Mouse (Mus musculus) forebrain, embryonic 11.5 days (tissue): ENCODE data around the gene Cenpn. TPM values are rescaled to one million over a fixed set of nuclear protein-coding genes. Genes with fewer than 3 reads are reported as not detected.

Experiments
- ATAC-seq: fragments of 200-750 bp; cut with Nextera tagmentation; replicated peaks from 2 replicates; pipeline ENCODE4 v1.8.0; 2017; ENCODE audit warnings: moderate TSS enrichment; ENCODE audit not compliant: low FRiP score
- DNase-seq: peaks from one replicate; pipeline ENCODE4 v3.0.0-alpha.2; 2017; ENCODE audit warnings: low spot score
- H3K27ac ChIP-seq: fragments of 300-500 bp; sonication (generic); 2 replicates; pipeline ENCODE4 v1.5.1; 2014; ENCODE audit warnings: low read depth, low read length
- H3K27me3 ChIP-seq: fragments of 300-500 bp; sonication (generic); 2 replicates; pipeline ENCODE4 v1.6.1; 2014; ENCODE audit warnings: mild to moderate bottlenecking, low read length, mixed read lengths; ENCODE audit not compliant: control insufficient read depth, insufficient read depth
- H3K36me3 ChIP-seq: fragments of 300-500 bp; sonication (generic); 2 replicates; pipeline ENCODE4 v1.6.1; 2014; ENCODE audit warnings: mild to moderate bottlenecking, low read length, moderate library complexity, mixed read lengths; ENCODE audit not compliant: control insufficient read depth, insufficient read depth
- H3K4me1 ChIP-seq: fragments of 300-500 bp; sonication (generic); replicated peaks from 2 replicates; pipeline ENCODE4 v1.6.1; 2014; ENCODE audit warnings: low read length, mixed read lengths; ENCODE audit not compliant: control insufficient read depth, insufficient read depth
- H3K4me2 ChIP-seq: fragments of 300-500 bp; sonication (generic); 2 replicates; pipeline ENCODE4 v1.6.1; 2014; ENCODE audit warnings: low read depth, mild to moderate bottlenecking, low read length, moderate library complexity, mixed read lengths; ENCODE audit not compliant: severe bottlenecking
- H3K4me3 ChIP-seq: fragments of 300-500 bp; sonication (generic); 2 replicates; pipeline ENCODE4 v1.5.1; 2014; ENCODE audit warnings: low read depth, low read length
- H3K9ac ChIP-seq: fragments of 300-500 bp; sonication (generic); 2 replicates; pipeline ENCODE4 v1.6.1; 2014; ENCODE audit warnings: low read length
- H3K9me3 ChIP-seq: fragments of 300-500 bp; sonication (generic); 2 replicates; pipeline ENCODE4 v1.6.1; 2016; ENCODE audit warnings: low read length, mixed read lengths; ENCODE audit not compliant: control insufficient read depth
- WGBS: fragments of 180-500 bp; shearing (Covaris S2); extraction: QIAGEN DNeasy Blood & Tissue Kit; methylation state at CpG from one replicate; pipeline ENCODE4 v1.1.7; 2014; 5-methylcytosine and 5-hydroxymethylcytosine counted together
- polyA plus RNA-seq: library from polyadenylated mRNA; unstranded; fragments of >200 nt; fragmentation: Nextera tagmentation; extraction: Ambion mirVana; gene quantifications from 2 replicates; pipeline ENCODE4 v1.2.1, GENCODE M21; 2014

Cenpn gene
- polyA plus RNA-seq, 1 experiment from 2014 or later = 59.5 TPM

DNA sequence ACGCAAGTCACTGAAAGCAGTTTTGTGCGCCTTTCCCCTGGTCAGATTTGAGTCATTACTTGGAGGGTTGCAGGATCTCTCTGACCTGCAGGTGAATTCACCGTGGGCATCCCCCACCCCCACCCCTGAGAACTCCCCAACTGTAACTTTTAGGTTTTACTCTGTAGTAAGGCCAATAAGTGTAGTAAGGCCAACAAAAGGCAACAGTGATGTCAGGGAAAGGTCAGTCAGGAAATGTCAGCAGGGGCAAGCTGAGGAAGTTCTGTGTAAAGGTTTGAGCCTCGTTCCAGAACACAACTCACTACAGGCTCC, 22.8 kb downstream of the Cenpn start:
- peak overlapping the region; percentile 85 for H3K9ac ChIP-seq
- DNase-seq (no peak), ATAC-seq (no peak)
- no peaks in the 10 kb centered on the region for H3K9me3 ChIP-seq
- 21% methylated on average over 4 of the region's 4 CpGs for WGBS
- H3K27me3 ChIP-seq = no peaks in the 10 kb centered on the region
- no peaks in the 10 kb centered on the region for H3K36me3 ChIP-seq
- H3K4me2 ChIP-seq = peak overlapping the region; percentile 97
- peak overlapping the region; percentile 94 for H3K4me3 ChIP-seq
- H3K4me1 ChIP-seq = peaks cover 9% of the 10 kb centered on the region
- no peak overlapping the region for H3K27ac ChIP-seq

DNA sequence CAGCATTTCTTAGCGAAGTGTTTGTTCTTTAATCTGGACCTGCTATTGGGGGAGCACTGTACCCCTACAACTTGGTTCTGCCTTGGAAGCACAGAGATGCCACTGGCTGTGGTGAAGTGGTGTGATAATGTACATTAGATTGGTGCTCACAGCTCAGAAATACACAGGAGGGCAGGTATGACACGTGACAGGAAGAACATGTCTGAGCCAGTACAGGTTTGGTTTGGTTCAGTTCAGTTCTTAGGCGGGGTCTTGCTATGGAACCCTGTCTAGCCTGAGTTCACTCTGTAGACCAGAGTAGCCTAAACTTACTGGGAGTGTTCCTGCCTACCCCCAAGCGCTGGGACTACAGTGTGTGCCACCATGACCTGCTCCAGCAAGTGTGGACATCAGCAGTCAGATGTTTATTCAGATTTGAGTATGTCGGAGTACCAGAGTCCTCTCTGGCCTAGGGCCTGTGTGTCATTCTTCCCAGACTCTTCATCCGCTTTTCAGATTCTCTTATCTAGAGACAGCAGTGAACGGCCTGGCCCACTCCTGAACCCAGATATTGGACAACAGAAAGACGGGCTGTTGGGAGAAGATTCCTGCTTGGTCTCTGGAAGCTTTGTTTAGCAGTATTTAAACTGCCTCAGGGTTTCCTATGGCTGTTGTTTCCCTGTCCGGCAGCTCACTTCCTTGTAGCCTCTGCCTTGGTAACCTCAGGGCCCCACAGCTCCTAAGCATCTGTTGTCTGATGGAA, 23.8 kb downstream of the Cenpn start:
- 91% methylated on average over 9 of the region's 9 CpGs for WGBS
- H3K36me3 ChIP-seq = no peaks in the 10 kb centered on the region
- no peak overlapping the region for H3K27ac ChIP-seq
- H3K4me2 ChIP-seq = no peak overlapping the region
- H3K9me3 ChIP-seq = no peaks in the 10 kb centered on the region
- H3K27me3 ChIP-seq = no peaks in the 10 kb centered on the region
- peaks cover 9% of the 10 kb centered on the region for H3K4me1 ChIP-seq
- no peak overlapping the region for H3K4me3 ChIP-seq
- DNase-seq (no peak), ATAC-seq (no peak)
- H3K9ac ChIP-seq = no peak overlapping the region

DNA sequence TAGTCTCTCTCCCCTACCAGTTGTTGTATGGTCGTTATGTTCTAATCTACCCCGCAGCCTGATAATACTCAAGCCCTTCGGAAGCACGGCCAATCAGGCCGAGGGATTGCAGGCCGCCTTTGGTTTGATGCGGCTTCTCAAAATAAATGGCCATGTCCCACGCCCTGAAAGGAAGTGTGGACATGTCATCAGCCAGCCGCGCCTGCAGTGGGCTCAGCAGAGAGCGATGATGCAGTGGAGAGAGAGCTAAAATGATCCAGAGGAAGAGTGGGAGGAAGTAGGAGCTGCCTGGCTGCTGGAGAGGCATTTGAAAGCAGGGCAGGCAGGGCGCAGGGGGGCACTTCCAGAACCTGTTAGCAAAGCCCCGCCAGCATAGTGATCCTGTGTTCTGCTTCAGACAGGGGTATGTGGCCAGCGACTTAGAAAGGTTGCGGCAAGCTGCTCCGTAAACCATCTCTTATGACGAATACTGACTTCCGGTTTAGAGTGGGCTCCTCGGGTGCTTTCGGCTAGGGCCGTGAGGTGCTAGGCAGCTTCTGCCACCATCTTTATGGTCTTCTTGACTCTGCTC, 24.8 kb downstream of the Cenpn start:
- Histone ChIP-seq H3K27ac (no peak overlapping the region), H3K4me2 (no peak overlapping the region), H3K27me3 (no peaks in the 10 kb centered on the region), H3K9ac (no peak overlapping the region), H3K4me1 (peaks cover 9% of the 10 kb centered on the region), H3K36me3 (no peaks in the 10 kb centered on the region), H3K9me3 (no peaks in the 10 kb centered on the region), H3K4me3 (no peak overlapping the region)
- 87% methylated on average over 21 of the region's 21 CpGs for WGBS
- DNase-seq (no peak), ATAC-seq (no peak)

DNA sequence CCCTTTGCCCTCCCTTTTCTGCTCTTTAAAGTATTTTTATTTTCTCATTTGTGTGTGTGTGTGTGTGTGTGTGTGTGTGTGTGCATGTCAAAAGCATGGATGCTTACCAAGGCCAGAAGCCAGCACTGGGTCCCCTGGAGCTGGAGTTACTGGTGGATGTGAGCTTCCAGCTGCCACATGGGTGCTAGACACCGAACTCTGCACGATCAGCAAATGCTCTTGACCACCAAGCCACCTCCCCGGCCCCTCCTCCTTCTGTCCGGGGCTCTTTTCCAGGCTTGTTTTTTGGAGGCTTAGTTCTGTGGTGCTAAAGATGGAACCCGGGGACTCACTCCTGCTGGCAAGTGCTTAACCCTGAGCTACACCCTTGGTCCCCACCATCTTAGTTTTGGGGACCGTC, 25.3 kb downstream of the Cenpn start:
- H3K27ac ChIP-seq = no peak overlapping the region
- ATAC-seq (no peak), DNase-seq (no peak)
- H3K4me2 ChIP-seq = no peak overlapping the region
- no peaks in the 10 kb centered on the region for H3K27me3 ChIP-seq
- WGBS = 89% methylated on average over 6 of the region's 6 CpGs
- H3K4me1 ChIP-seq = peaks cover 9% of the 10 kb centered on the region
- no peaks in the 10 kb centered on the region for H3K9me3 ChIP-seq
- H3K36me3 ChIP-seq = no peaks in the 10 kb centered on the region
- H3K4me3 ChIP-seq = no peak overlapping the region
- no peak overlapping the region for H3K9ac ChIP-seq

DNA sequence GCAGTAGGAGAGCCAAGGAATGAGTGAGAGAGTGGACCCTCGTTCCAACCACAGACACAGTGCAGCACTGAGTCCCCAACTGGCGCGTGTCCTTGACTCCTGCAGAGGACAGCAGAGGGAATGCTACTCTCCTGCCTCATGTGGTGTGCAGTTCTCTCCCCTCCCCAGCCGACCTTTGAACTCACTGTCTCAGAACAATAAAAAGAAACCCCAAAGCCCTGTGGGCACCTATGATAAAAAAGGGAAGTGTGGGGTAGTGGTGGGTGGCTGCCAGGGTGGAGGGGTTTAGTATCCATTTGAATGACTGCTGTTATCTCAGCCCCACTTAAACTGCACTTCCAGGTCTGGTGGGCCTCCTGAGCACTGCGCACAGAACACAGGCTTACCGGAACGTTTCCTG, 26.1 kb downstream of the Cenpn start:
- H3K4me2 ChIP-seq = no peak overlapping the region
- 91% methylated on average over 7 of the region's 7 CpGs for WGBS
- H3K27me3 ChIP-seq = no peaks in the 10 kb centered on the region
- H3K4me3 ChIP-seq = no peak overlapping the region
- no peaks in the 10 kb centered on the region for H3K36me3 ChIP-seq
- no peak overlapping the region for H3K9ac ChIP-seq
- no peak for DNase-seq
- ATAC-seq = no peak
- H3K27ac ChIP-seq = no peak overlapping the region
- no peaks in the 10 kb centered on the region for H3K9me3 ChIP-seq
- H3K4me1 ChIP-seq = peaks cover 9% of the 10 kb centered on the region

DNA sequence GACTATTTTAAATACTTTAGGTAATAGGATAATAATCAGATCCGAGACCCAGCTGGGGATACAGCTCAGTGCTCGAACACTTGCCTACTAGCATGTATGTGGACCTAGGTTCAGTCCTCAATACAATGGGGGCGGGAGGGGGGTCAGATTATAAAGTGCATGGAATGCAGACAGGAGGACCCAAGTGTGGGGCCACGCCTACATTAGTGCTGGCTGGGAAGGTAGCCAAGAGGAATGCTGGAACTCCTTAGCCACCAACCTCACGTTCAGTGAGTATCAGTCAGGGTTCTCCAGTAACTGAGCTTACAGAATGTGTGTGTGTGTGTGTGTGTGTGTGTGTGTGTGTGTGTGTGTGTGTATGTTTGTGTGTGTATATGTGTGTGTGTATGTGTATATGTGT, 29.8 kb downstream of the Cenpn start:
- Histone ChIP-seq H3K27ac (no peak overlapping the region), H3K27me3 (no peaks in the 10 kb centered on the region), H3K9me3 (no peaks in the 10 kb centered on the region), H3K36me3 (no peaks in the 10 kb centered on the region; the same call in 1 of the 2 replicates), H3K4me1 (no peaks in the 10 kb centered on the region), H3K9ac (no peak overlapping the region), H3K4me3 (no peak overlapping the region), H3K4me2 (no peak overlapping the region)
- DNase-seq = no peak
- WGBS = 80% methylated on average over 5 of the region's 5 CpGs
- ATAC-seq = no peak

DNA sequence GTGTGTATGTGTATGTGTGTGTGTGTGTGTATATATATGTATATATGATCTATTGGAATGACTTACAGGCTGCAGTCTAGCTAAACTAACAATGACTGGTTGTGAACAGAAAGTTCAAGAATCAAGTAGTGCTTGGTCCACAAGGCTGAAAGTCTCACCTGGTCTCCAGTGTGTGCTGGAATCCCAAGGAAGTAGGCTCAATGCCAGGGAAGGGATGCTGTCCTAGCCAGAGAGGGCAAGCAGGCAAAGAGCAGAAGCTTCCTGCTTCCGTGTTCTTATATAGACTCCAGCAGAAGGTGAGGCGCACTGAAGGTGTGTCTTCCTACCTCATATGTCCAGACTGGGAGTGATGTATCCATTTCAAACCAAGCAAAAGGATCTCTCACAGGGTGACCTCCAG, 30.2 kb downstream of the Cenpn start:
- no peak overlapping the region for H3K4me3 ChIP-seq
- WGBS = 91% methylated on average over 2 of the region's 2 CpGs
- no peaks in the 10 kb centered on the region for H3K27me3 ChIP-seq
- no peaks in the 10 kb centered on the region; the same call in 1 of the 2 replicates for H3K36me3 ChIP-seq
- no peak overlapping the region for H3K27ac ChIP-seq
- ATAC-seq = no peak
- no peak overlapping the region for H3K4me2 ChIP-seq
- H3K9ac ChIP-seq = no peak overlapping the region
- no peaks in the 10 kb centered on the region for H3K4me1 ChIP-seq
- no peak for DNase-seq
- no peaks in the 10 kb centered on the region for H3K9me3 ChIP-seq

DNA sequence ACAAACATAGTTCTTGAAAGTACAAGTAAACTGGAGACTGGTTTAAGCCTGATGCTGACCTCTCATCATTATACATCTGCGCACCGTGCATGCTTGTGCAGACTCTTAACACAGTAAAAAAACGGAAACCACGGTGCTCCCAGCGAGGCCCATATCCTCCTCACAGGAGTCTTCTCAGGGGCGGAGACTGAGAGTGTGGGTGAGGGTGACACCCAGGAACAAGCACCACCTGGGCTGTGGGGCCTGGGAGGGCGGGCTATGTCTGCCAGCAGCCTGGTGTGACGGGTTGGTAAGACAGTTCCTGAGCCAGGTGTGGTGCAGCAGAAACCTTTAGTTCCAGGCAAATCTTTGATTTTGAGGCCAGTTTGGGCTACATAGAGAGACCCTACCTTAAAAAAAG, 30.9 kb downstream of the Cenpn start:
- Histone ChIP-seq H3K9me3 (no peaks in the 10 kb centered on the region), H3K27ac (no peak overlapping the region), H3K9ac (no peak overlapping the region), H3K4me1 (no peaks in the 10 kb centered on the region), H3K4me2 (no peak overlapping the region), H3K4me3 (no peak overlapping the region), H3K36me3 (peaks cover 3% of the 10 kb centered on the region; the same call in 1 of the 2 replicates), H3K27me3 (no peaks in the 10 kb centered on the region)
- 95% methylated on average over 8 of the region's 8 CpGs for WGBS
- ATAC-seq = no peak
- DNase-seq = no peak

DNA sequence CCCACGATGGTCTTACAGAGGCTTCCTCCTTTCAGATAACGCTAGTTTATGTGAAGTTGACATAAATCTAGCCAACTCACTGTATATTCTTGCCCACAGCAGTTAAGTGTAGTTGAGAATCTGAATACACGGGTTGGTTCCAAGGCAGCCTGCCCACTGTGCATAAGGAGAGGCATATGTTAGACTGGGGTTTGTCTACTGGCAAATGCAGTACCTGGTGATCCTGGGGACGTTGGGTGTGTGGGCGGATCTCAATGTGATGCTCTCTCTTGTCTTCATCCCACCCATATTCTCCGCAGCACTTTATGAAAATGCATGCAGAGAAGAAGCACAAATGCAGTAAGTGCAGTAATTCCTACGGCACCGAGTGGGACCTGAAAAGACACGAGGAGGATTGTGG, 32.9 kb downstream of the Cenpn start:
- no peak for DNase-seq
- no peak overlapping the region for H3K4me3 ChIP-seq
- 93% methylated on average over 9 of the region's 9 CpGs for WGBS
- no peak overlapping the region for H3K27ac ChIP-seq
- ATAC-seq = no peak
- H3K36me3 ChIP-seq = peaks cover 3% of the 10 kb centered on the region; the same call in 1 of the 2 replicates
- H3K9me3 ChIP-seq = no peaks in the 10 kb centered on the region
- no peak overlapping the region for H3K4me2 ChIP-seq
- H3K27me3 ChIP-seq = no peaks in the 10 kb centered on the region
- H3K9ac ChIP-seq = no peak overlapping the region
- no peaks in the 10 kb centered on the region for H3K4me1 ChIP-seq
